Mouse (Mus musculus) cerebellum, adult 2 months (tissue): ENCODE measurements around the gene Usp19.

Source experiments
- CTCF ChIP-seq: fragments of 200-500 bp; IDR thresholded peaks from 2 replicates; pipeline ENCODE4 v1.5.1; 2011; ENCODE audit warnings: low read depth, mild to moderate bottlenecking, control low read depth, low read length, moderate library complexity, borderline replicate concordance; ENCODE audit not compliant: insufficient read depth
- POLR2A ChIP-seq: fragments of 200-500 bp; IDR thresholded peaks from 2 replicates; pipeline ENCODE4 v1.6.1; 2011; ENCODE audit warnings: low read length, control low read depth, borderline replicate concordance; ENCODE audit not compliant: insufficient read depth

GRCm38 (mm10) chr9:108453458-108453857 lies 36.9 kb upstream of the Usp19 start:
- TF ChIP-seq CTCF (no peak), POLR2A (no peak)
